Mouse (Mus musculus) embryo, embryonic 10.5 days (tissue): ENCODE measurements around the gene Rtp3.

Experiments
- DNase-seq: peaks from one replicate; pipeline ENCODE4 v3.0.0-alpha.2; 2015; ENCODE audit warnings: low spot score

Gene Rtp3

DNA sequence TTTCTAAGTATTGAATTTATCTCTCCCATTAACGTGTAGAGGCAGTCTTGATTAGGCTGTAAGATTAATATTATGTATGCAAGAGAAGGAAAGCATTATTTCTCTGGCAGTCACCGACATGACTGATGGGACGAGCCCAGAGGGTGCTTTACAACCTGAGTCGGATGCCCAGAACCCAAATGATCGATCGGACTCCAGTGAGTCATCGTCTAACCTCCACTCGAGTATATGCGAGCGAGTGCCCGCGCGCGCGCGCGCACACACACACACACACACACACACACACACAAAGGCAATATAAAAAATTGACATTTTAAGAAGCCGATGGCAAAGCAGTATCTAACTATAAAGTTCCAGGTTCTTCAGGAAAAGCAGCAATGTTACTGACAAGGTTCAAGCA is 45.0 kb downstream of the Rtp3 start:
- DNase-seq: peak; percentile 40

DNA sequence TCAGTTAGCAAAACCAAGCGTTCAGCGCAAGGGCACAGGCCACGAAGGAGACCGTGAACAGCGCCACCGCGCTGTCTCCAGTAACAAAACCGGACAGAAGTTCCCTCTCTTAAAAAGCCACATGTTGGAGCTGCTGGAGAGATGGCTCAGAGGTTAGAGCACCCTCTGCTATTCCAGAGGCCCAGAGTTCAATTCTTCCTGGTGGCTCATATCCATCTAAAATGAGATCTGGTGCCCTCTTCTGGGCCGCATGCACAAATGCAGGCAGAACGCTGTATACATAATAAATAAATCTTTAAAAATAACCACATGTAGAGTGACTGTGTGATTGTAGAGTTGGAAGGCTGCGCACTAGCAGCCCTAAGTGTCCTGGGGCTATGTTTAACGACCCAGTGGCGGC is 46.1 kb downstream of the Rtp3 start:
- peak; percentile 64 for DNase-seq

DNA sequence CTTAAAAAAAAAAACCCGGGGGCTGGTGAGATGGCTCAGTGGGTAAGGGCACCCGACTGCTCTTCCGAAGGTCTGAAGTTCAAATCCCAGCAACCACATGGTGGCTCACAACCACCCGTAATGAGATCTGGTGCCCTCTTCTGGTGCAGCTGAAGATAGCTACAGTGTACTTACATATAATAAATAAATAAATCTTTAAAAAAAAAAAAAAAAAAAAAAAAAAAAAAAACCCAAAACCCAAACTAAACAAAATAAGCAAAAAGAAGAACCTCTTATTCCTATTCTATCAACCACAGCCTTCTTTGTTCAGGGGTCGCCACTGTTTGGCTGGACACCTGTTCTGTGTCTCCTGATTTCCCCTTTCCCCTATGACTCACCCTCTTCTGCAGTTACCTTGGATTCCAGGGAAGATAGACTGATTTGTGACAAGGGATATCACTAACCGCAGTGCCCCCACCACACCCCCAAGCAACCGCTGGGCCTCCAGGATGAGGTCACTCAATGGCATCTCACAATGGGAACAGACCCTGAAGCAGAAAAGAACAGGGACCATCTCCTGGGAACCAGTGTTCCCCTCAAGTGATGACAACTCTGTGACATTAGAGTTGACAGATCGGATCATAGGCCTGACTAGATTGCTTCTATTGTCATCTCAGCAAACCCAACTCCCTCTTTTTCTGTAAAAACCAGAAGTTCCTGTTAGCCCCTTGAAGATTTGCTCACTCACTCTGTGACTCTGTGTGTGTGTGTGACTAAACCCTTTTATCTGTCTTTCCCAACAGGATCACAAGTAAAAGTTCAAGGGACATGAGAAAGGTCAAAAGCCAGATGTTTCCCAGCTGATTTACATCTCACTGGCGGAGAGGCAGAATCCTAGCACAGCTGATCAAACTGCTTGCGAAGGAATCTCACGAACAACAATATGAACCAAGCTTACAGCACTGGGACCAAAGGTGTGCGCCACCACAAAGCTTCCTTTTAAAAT is 52.6 kb downstream of the Rtp3 start:
- DNase-seq: peak; percentile 74

GRCm38 (mm10) chr9:110935941-110936340 is 54.4 kb downstream of the Rtp3 start:
- no peak for DNase-seq
